Mouse (Mus musculus) heart, adult 2 months (tissue): ENCODE data around the gene Mbnl2.

ENCODE experiments used
- CTCF ChIP-seq: fragments of 200-600 bp; IDR thresholded peaks from 2 replicates; pipeline ENCODE4 v1.8.1; 2022; ENCODE audit warnings: antibody characterized with exemption, mild to moderate bottlenecking, moderate library complexity
- EP300 ChIP-seq: fragments of 200-500 bp; IDR thresholded peaks from 2 replicates; pipeline ENCODE4 v1.6.1; 2011; ENCODE audit warnings: low read depth, low read length, control low read depth; ENCODE audit not compliant: insufficient read depth
- POLR2A ChIP-seq: fragments of 200-500 bp; IDR thresholded peaks from 2 replicates; pipeline ENCODE4 v1.6.1; 2011; ENCODE audit warnings: mild to moderate bottlenecking, low read depth, low read length, control low read depth; ENCODE audit not compliant: insufficient read depth

DNA sequence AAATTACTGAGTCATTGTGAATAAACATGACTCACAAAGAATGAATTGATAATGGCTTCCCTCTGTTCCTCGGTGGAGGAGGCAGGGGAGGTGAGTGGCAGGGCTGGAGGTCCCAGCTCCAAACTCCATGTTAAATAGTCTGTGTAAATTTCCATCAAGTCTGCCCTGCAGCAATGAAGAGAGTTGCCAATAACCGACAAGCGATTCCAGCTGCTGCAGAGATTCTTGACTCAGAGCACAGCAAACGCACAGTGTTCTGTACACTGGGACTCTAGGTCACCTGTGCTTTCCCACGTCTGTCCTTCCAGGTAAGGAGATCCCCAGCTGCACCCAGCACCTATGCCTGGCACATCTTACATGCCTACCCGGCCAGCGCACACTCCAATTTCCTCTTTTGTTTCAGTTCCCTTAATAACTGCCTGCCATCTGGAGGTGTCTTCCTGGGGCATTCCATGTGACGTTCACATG lies 158.5 kb downstream of the Mbnl2 start:
- no peak for TF ChIP-seq CTCF
- no peak for TF ChIP-seq POLR2A
- TF ChIP-seq EP300, result no peak
